Mouse (Mus musculus) kidney, postnatal 0 days (tissue): Measurements from ENCODE around the gene Ppp2r2c. TPM values are rescaled to one million over a fixed set of nuclear protein-coding genes. Genes with fewer than 3 reads are reported as not detected.

Experiments
- ATAC-seq: fragments of 200-750 bp; cut with Nextera tagmentation; replicated peaks from 2 replicates; pipeline ENCODE4 v1.8.0; 2017; ENCODE audit warnings: low read depth, moderate number of reproducible peaks, moderate TSS enrichment, moderate library complexity; ENCODE audit not compliant: low FRiP score
- DNase-seq: peaks from one replicate; pipeline ENCODE4 v3.0.0-alpha.2; 2016; ENCODE audit warnings: low spot score
- H3K27ac ChIP-seq: fragments of 300-500 bp; sonication (generic); 2 replicates; pipeline ENCODE4 v1.5.1; 2014; ENCODE audit warnings: mild to moderate bottlenecking
- H3K27me3 ChIP-seq: fragments of 300-500 bp; sonication (generic); 2 replicates; pipeline ENCODE4 v1.6.1; 2014; ENCODE audit warnings: low read length, mixed read lengths; ENCODE audit not compliant: insufficient read depth
- H3K36me3 ChIP-seq: fragments of 300-500 bp; sonication (generic); 2 replicates; pipeline ENCODE4 v1.6.1; 2014; ENCODE audit warnings: low read length, mixed read lengths; ENCODE audit not compliant: insufficient read depth
- H3K4me1 ChIP-seq: fragments of 300-500 bp; sonication (generic); replicated peaks from 2 replicates; pipeline ENCODE4 v1.6.1; 2014; ENCODE audit warnings: antibody characterized with exemption, low read length, mixed read lengths; ENCODE audit not compliant: insufficient read depth
- H3K4me2 ChIP-seq: fragments of 300-500 bp; sonication (generic); 2 replicates; pipeline ENCODE4 v1.6.1; 2014; ENCODE audit warnings: mild to moderate bottlenecking, low read length, moderate library complexity, mixed read lengths
- H3K4me3 ChIP-seq: fragments of 300-500 bp; sonication (generic); replicated peaks from 2 replicates; pipeline ENCODE4 v1.5.1; 2014; ENCODE audit warnings: low read depth, low read length
- H3K9ac ChIP-seq: fragments of 300-500 bp; sonication (generic); 2 replicates; pipeline ENCODE4 v1.6.1; 2014; ENCODE audit warnings: low read depth, low read length
- H3K9me3 ChIP-seq: fragments of 300-500 bp; sonication (generic); replicated peaks from 2 replicates; pipeline ENCODE4 v1.6.1; 2016; ENCODE audit warnings: low read length, inconsistent platforms, mixed read lengths
- CTCF ChIP-seq: IDR thresholded peaks from 2 replicates; pipeline ENCODE4 v1.5.1; 2016; ENCODE audit warnings: antibody characterized with exemption, low read depth, mild to moderate bottlenecking, moderate library complexity
- WGBS: fragments of 180-500 bp; shearing (Covaris S2); extraction: QIAGEN DNeasy Blood & Tissue Kit; methylation state at CpG from one replicate; pipeline ENCODE4 v1.1.7; 2014; 5-methylcytosine and 5-hydroxymethylcytosine counted together
- polyA plus RNA-seq: library from polyadenylated mRNA; unstranded; fragments of >200 nt; fragmentation: Nextera tagmentation; extraction: Ambion mirVana; gene quantifications from 2 replicates; pipeline ENCODE4 v1.2.1, GENCODE M21; 2015

The Ppp2r2c gene
- polyA plus RNA-seq, 1 experiment from 2014 or later: 0.11 TPM

- H3K4me3 ChIP-seq: peak overlapping the region; percentile 37; the same call in 1 of the 2 replicates
Observed at GRCm38 (mm10) chr5:36869186-36869577, 869 bp downstream of the Ppp2r2c start.

GRCm38 (mm10) chr5:36869578-36870236 is 1.4 kb downstream of the Ppp2r2c start:
- no peak for DNase-seq
- peak overlapping the region; percentile 24 for H3K4me3 ChIP-seq
- no peak overlapping the region for H3K9ac ChIP-seq
- H3K27me3 ChIP-seq: peaks cover 64% of the 10 kb centered on the region
- H3K4me1 ChIP-seq: peaks cover 10% of the 10 kb centered on the region
- no peak overlapping the region for H3K27ac ChIP-seq
- H3K9me3 ChIP-seq: no peaks in the 10 kb centered on the region
- H3K36me3 ChIP-seq: no peaks in the 10 kb centered on the region
- WGBS: 1% methylated on average over 56 of the region's 56 CpGs
- H3K4me2 ChIP-seq: peak overlapping the region; percentile 45
- TF ChIP-seq CTCF: no peak
- no peak; the same call in 1 of the 2 replicates for ATAC-seq

More at GRCm38 (mm10) chr5:36869186-36869577, 869 bp downstream of the Ppp2r2c start:
- Histone ChIP-seq H3K27ac (no peak overlapping the region), H3K4me2 (peak overlapping the region; percentile 61; the same call in 1 of the 2 replicates), H3K36me3 (no peaks in the 10 kb centered on the region), H3K27me3 (peaks cover 64% of the 10 kb centered on the region), H3K4me1 (peaks cover 10% of the 10 kb centered on the region), H3K9ac (no peak overlapping the region), H3K9me3 (no peaks in the 10 kb centered on the region)
- WGBS: 1% methylated on average over 7 of the region's 7 CpGs
- TF ChIP-seq CTCF: no peak
- ATAC-seq (no peak), DNase-seq (no peak)

- ATAC-seq (no peak), DNase-seq (no peak)
- Histone ChIP-seq H3K4me2 (no peak overlapping the region), H3K9me3 (no peaks in the 10 kb centered on the region), H3K4me1 (peaks cover 10% of the 10 kb centered on the region), H3K4me3 (no peak overlapping the region), H3K36me3 (no peaks in the 10 kb centered on the region), H3K27me3 (peaks cover 59% of the 10 kb centered on the region), H3K9ac (no peak overlapping the region), H3K27ac (no peak overlapping the region)
- no peak for TF ChIP-seq CTCF
- 72% methylated on average over 6 of the region's 6 CpGs for WGBS
Observed at GRCm38 (mm10) chr5:36870916-36871315, 2.6 kb downstream of the Ppp2r2c start.

GRCm38 (mm10) chr5:36875956-36876355 is 7.6 kb downstream of the Ppp2r2c start:
- no peak for TF ChIP-seq CTCF
- peaks cover 10% of the 10 kb centered on the region; the same call in 1 of the 2 replicates for H3K27me3 ChIP-seq
- 75% methylated on average over 4 of the region's 4 CpGs for WGBS

GRCm38 (mm10) chr5:36876777-36877396 is 8.6 kb downstream of the Ppp2r2c start:
- no peak for ATAC-seq
- Histone ChIP-seq H3K4me2 (no peak overlapping the region), H3K4me3 (no peak overlapping the region), H3K27me3 (0 out of 2 replicates have a peak, but pooled peaks cover under 1% of the 10 kb centered on the region), H3K4me1 (no peaks in the 10 kb centered on the region), H3K36me3 (no peaks in the 10 kb centered on the region), H3K9ac (no peak overlapping the region), H3K27ac (no peak overlapping the region), H3K9me3 (no peaks in the 10 kb centered on the region)
- 69% methylated on average over 7 of the region's 7 CpGs for WGBS
- DNase-seq: no peak
- TF ChIP-seq CTCF: no peak

More at GRCm38 (mm10) chr5:36875956-36876355, 7.6 kb downstream of the Ppp2r2c start:
- no peak for DNase-seq
- H3K4me1 ChIP-seq: no peaks in the 10 kb centered on the region
- H3K36me3 ChIP-seq: no peaks in the 10 kb centered on the region
- no peak overlapping the region for H3K4me3 ChIP-seq
- no peak overlapping the region for H3K9ac ChIP-seq
- no peak overlapping the region for H3K27ac ChIP-seq
- no peak for ATAC-seq
- H3K9me3 ChIP-seq: no peaks in the 10 kb centered on the region
- no peak overlapping the region for H3K4me2 ChIP-seq

GRCm38 (mm10) chr5:36877641-36878040 is 9.3 kb downstream of the Ppp2r2c start:
- Histone ChIP-seq H3K9me3 (no peaks in the 10 kb centered on the region), H3K4me1 (no peaks in the 10 kb centered on the region), H3K27ac (no peak overlapping the region), H3K27me3 (no peaks in the 10 kb centered on the region), H3K4me2 (no peak overlapping the region), H3K4me3 (no peak overlapping the region), H3K9ac (no peak overlapping the region), H3K36me3 (no peaks in the 10 kb centered on the region)
- DNase-seq (no peak), ATAC-seq (no peak)
- WGBS: 78% methylated on average over 2 of the region's 2 CpGs
- no peak for TF ChIP-seq CTCF
